29 mouse cellular contexts compared by ENCODE assay signal in the genomic region with DNA sequence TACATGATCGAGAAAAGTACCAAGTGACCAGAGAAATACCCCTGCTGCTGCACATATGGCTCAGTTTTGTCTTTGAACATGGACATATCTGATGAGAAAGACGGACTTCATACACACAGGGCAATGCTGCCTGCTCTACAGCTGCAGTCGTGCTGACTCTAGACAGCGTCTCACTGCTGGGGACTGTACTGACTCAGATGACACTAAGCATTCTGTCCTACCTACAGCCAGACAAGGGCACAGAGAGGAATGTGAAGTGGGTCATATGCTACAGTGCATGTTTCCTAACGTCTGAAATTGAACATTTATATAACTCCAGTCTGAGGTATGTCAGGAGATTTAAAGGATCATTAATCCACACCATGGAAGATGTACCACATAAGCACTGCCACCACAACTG. TPM values are rescaled to one million over a fixed set of nuclear protein-coding genes. Genes with fewer than 3 reads are reported as not detected.
"Had no signal": no experiment of that assay in that cellular context is flagged by ENCODE, and none has a peak within 500 bp of the region (broad histone marks: within the 10 kb centered on the region; RNA-seq: fewer than 3 reads in every experiment).

No protein-coding gene starts in this region.

- H3K4me1 ChIP-seq: heart, embryonic 10.5 days; heart, embryonic 12.5 days; hindbrain, embryonic 10.5 days; hindbrain, embryonic 12.5 days; intestine, embryonic 15.5 days; limb, embryonic 10.5 days; limb, embryonic 12.5 days; liver, embryonic 12.5 days had no signal

- H3K27me3 ChIP-seq: heart, embryonic 12.5 days; hindbrain, embryonic 12.5 days; intestine, embryonic 15.5 days; limb, embryonic 12.5 days; liver, embryonic 12.5 days had no signal

- H3K4me3 ChIP-seq: gastrocnemius, adult 2 months; heart, embryonic 10.5 days; heart, embryonic 12.5 days; hindbrain, embryonic 10.5 days; hindbrain, embryonic 12.5 days; intestine, embryonic 15.5 days; layer of hippocampus, adult 2 months; left cerebral cortex, adult 2 months; limb, embryonic 10.5 days; limb, embryonic 12.5 days; liver, embryonic 12.5 days had no signal

- H3K9ac ChIP-seq: heart, embryonic 12.5 days; hindbrain, embryonic 12.5 days; hindbrain, embryonic 14.5 days; intestine, embryonic 15.5 days; limb, embryonic 12.5 days; liver, embryonic 12.5 days; liver, embryonic 14.5 days had no signal

- H3K4me2 ChIP-seq: heart, embryonic 12.5 days; hindbrain, embryonic 12.5 days; hindbrain, embryonic 14.5 days; intestine, embryonic 15.5 days; limb, embryonic 12.5 days; liver, embryonic 12.5 days had no signal

- H3K27ac ChIP-seq: gastrocnemius, adult 2 months; heart, embryonic 10.5 days; hindbrain, embryonic 10.5 days; hindbrain, embryonic 12.5 days; hindbrain, embryonic 14.5 days; intestine, embryonic 15.5 days; layer of hippocampus, adult 2 months; left cerebral cortex, adult 2 months; limb, embryonic 10.5 days; limb, embryonic 12.5 days; liver, embryonic 12.5 days; liver, embryonic 14.5 days had no signal

- ATAC-seq: forebrain, embryonic 16.5 days; hindbrain, embryonic 16.5 days; inflammation-experienced regulatory T-cells, adult 6 months; intestine, embryonic 15.5 days; intestine, postnatal 0 days; liver, embryonic 12.5 days had no signal

- DNase-seq: gastrocnemius, adult 2 months; gastrocnemius, postnatal 10 days; gastrocnemius, postnatal 25 days; heart, adult 18-20 months; heart, postnatal 4 days; kidney, adult 18-20 months; kidney, adult 8-10 months; kidney, postnatal 10 days; kidney, postnatal 25 days; kidney, postnatal 4 days; liver had no signal

- H3K9me3 ChIP-seq: heart, embryonic 10.5 days; heart, embryonic 12.5 days; hindbrain, embryonic 10.5 days; hindbrain, embryonic 12.5 days; intestine, embryonic 15.5 days; limb, embryonic 10.5 days; limb, embryonic 12.5 days; liver, embryonic 12.5 days had no signal

RNA-seq across cellular contexts. Expression of gene Corin, which starts 9.5 kb away (rescaled TPM):
- total RNA-seq: granulocyte monocyte progenitor cell, adult 5-6 weeks; layer of hippocampus, postnatal 25 days had no signal
